Mouse (Mus musculus): ENCODE measurements at regions not wholly inside any gene's neighbourhood (a gene's known extent, or its start where the extent isn't known, plus 50 kb on each side); places are given as distances from the start of the nearest gene placed in this dataset.

DNA sequence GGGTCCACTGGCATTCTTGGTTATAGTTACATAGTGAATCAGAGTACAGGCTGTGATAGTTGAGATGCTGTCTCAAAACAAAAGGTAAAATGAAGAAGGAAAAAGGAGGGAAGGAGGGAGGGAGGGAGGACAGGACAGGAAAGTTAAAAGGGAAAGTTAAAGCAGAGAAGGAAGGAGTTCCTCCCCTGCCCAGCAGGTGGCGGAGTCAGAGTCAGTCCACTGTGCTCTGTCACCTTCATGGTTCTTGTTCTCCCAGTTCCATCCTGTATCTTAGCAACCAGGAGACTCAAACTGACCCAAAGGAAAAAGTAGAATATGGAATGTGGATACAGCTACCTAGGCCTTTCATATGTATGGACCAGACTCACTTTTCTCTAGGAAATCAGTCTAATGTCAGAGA, 288.3 kb downstream of the Pdcd6ip start:
- no peak for DNase-seq (ENCODE audit: low spot score)

DNA sequence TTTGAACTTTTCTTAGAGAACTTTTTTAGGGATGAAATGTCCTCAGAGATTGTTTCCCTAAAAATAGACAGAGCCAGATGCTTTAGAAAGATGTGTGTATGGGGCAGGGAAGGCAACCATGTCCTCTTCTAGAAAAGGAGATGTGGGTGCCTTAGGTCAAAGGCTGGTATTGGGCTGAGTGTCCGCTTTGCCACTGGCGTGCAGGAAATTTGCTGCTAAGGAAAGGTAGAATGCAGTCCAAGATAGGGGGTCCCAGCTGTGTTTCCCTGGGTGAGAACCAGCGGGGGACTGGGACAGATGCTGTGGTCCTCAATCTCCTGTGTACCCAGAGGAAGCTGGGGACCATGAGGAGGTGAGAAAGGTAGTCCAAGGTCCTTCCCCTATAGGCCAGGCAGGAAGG, 291.0 kb downstream of the Pdcd6ip start:
- DNase-seq (ENCODE audit: low spot score): no peak

DNA sequence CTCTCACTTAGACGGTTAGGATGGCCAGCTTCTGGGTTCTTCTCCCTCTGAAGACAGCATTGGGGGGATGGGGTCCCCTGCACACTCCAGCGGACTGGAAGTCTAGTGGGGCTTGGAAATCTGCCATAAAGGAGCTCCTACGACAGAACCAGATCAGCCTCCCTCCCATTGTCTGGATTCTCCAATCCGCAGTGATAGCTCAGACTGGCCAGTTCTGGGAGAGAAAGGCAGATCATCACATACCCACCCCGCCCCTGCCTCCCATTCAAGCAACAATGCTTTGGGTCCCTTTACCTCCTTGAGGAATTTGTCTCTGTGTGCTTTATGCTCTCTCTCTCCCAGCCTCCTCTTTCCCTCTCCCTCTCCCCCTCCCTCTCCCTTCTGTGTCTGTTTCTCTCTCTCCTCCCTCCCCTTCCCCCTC, 292.5 kb downstream of the Pdcd6ip start:
- DNase-seq (ENCODE audit: low spot score): no peak

DNA sequence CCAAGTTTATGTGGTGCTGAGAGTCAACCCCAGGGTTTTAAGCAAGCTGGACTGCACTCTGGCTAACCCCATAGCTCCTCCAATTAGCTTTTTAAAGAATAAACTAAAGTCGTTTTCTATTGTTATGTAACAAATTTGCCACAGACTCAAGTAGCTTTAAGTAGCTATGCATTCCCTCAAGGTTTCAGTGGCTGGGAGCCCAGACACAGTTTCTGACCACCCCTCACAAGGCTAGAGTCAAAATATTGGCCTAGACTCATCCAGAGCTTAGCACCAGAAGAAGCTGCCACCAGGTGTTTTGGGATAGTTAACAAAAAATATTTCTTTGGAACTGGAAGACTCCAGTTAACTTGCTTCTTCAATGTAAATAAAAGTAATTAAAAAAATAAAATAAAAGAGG, 293.4 kb downstream of the Pdcd6ip start:
- DNase-seq (ENCODE audit: low spot score): no peak

DNA sequence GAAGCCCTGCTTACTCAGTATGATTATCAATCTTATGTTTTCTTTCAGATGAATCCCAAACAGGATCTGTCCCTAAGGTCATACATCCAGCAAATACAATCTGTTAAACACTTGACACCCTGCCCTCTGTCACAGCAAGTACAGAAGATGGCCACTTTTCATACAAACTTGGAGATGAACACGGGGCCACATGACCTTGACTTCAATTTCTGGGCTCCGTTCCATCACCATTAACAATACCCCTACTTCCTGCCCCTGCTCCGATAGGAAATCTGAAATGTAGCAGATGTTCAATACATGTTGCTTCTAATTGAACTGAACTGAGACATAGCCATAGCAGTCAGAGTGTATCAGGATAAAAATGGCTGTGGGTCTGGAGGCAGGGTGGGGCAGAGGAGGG, 294.2 kb downstream of the Pdcd6ip start:
- no peak for DNase-seq (ENCODE audit: low spot score)

DNA sequence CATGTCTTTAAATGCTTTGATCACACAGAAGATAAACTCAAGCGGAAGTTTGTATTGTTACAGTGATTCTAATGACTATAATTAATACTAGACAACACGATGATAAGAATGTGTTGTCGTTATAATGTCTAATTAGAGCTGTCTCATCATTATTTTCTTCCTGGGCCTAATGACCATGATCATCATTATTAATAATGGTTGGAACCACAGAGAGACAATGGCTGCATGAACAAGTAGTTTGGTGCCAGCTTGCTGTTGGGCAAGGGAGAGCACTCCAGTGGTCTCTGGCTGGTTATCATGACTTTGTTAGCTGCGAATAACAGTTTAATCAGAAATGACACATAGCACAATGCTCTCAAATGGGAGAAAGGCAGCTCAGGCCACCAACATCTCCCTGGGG, 296.4 kb downstream of the Pdcd6ip start:
- no peak for DNase-seq (ENCODE audit: low spot score)

DNA sequence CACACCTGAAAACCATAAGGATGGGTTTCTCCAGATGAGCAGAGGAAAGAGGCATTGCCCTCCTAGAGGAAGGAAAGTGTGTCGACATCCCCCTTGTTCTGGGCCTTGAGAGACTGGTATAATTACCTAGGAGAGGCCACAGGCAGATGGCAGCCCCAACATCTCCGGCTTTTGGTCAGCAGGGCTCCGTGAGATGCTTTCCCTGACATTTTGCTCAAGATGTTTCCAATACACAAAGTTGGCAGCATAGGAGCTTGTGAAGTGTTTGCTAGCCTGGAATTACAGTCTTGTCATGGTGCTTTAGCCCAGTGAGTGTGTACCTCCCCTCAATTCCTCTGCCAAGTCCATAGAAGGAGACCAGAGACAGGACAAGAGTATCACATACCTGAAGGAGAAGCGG, 299.5 kb downstream of the Pdcd6ip start:
- DNase-seq (ENCODE audit: low spot score): no peak

DNA sequence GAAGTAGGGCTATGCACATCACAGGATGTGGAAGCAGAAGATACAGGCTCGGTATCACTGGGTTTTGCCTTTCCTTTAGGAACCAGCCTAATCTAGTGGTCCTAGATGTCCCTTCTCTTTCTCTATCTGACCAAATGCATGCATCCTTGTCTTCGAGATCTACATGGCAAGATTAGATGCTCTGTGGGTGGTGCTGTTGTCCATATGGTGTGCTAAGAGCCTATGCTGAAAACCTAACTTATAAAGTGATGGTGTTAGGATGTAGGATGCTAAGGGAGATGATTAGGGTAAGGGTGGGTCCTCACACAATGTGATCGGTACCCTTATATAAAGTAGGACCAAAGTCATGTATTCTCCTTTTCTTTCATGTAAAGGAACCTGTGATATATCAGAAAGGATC, 313.7 kb downstream of the Pdcd6ip start:
- DNase-seq (ENCODE audit: low spot score): no peak

DNA sequence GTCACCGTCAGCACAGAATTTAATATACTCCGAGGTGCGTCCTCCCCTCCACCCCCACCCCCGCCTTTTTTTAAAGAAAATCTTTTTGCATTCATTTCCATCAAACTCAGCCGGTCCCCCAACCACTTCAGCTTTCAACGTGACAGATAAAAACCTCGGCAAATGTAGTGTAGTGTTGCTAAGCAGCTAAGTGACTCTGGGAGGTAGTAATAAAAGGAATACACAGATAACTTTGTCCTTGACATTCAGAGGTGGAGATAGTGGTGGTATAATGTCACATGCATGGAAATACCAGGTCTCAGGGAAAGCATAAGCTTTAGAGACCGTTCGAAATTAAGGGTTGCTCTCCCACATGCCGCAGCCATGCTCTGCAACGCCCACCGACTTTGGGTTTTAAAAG, 320.7 kb downstream of the Pdcd6ip start:
- no peak for DNase-seq (ENCODE audit: low spot score)

DNA sequence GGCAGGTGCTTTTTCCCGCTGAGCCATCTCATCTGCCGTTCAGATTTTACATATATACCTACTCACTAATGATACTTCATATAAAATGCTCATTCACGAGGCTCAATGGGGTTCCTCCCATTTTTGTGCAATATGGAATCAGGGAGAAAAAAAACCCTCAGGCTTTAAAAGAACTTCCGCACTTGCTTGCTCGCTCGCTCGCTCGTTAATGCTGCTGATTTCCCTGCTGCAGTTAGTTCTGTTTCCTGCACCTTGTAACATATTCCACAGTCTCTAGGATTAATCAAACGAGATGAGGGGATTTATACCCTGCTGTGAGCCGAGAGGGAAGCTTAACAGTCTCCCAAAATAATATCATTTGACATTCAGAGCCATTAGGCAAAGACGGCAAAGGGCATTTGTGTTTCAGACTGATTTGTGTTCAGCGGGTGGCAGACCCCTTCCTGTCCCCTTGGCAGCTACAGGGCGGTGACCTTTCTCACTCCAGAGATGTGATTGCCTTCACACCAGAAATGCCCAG, 326.4 kb downstream of the Pdcd6ip start:
- DNase-seq (ENCODE audit: low spot score): no peak

DNA sequence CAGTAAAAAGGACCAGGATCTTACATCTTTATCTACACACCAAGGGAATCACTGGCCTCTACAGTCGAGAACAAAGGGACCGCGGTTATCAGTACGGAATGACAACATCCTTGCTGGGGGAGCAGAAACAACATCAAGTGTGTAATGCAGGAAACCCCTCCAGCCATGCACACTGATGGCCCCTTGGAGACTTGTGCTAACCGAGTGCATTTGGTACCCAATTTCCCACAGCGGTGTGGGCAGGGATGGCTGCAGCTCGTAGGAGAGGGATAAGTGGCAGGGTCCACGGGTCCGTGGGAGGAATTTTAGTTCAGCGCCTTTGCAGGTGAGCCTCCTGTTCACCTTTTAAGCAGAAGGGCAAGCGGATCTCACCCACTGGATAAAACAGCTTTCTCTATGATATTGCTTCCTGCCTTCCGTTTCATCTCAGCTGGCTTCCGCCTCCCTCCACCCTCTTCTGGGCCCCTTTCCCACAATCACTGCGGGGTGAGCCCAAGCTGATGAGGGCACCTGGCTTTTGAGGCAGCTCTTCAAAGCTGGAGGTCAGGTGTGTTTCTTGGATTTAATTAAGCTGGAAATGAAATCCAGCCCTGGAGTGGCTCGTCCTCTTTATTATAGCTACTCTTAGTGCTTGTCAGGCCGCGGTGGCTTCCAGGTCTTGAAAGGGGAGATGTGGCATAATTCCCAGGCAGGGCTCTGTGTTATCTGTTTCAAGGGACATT, 327.5 kb downstream of the Pdcd6ip start:
- no peak for DNase-seq (ENCODE audit: low spot score)

DNA sequence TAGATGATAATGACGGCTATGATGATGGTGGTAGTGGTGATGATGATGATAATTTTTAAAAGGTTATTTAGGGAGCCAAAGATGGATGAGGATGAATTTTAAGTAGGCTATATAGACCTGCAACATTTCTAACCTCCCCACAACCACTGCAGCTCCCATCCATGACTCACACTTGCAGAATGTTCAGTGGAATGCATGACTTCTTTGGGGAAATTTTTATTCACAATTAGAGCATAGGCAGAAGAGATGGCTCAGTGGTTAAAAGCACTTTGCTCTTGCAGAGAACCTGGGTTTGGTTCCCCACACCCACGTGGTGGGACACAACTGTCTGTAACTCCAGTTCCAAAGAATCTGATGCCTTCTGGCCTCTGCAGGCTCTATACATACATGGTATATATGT, 329.5 kb downstream of the Pdcd6ip start:
- DNase-seq (ENCODE audit: low spot score): no peak

DNA sequence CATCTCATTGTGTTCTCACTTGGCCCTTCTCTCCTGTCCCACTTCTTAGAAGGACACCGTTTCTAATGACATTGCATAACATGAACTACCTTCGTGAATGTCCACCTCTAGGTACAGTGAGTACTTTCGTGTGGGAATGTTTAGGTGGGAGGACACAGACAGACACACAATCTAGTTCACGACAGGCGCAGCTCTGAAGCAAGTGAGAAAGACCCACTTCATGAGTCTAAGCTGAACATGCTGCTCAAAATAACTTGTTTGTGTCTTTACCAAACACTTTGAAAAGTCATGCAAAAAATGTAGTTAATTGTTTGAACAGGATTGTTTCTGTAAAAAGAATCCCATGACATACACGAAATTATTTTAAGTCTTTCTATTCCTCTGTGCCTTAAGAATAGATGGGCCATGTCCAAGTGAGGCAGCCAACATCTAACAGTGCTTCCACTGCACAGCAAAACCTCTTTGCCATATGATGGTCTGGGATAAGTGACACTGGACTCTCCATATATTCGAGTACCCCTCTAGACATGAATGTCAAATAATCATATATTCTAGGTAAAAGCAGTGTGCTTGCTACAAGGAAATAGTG, 336.2 kb downstream of the Pdcd6ip start:
- DNase-seq (ENCODE audit: low spot score): no peak

DNA sequence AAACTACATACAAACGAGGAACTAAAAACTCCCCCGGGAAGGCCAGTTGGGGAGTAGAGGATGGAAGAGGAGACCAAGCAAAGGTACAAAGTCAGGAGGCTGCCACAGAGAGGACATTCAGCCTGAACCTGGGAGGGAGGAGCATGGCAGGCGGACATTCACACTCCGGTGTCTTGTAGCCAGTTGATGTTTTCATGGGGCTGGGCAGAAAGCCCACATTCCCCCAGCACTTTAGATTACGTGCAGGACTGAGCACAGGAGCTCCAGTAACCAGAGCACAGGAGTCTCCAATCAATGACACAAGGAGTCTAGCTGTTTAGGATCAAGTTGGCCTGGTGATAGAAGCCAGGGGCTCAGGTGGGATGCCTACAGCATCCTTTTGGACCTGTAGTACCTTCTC, 360.1 kb downstream of the Pdcd6ip start:
- DNase-seq (ENCODE audit: low spot score): no peak

DNA sequence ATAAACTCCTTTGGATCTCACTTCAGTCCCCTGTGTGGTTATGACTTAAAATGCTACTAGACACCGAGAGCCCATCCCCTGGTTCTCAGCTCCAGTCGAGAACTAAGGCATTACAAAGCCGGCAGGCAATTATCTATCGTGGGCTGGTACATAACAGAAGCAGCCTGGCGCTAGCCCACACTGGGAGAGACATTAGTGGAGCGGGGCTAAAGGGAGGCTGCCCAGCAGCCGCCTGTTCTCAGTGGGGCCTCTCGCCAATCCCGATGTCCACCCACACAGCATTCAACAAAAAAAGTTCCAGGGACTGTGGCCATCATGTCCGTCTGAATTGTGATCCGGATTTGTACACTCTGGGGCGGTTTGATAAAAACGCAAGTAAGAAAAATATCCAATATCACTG, 361.5 kb downstream of the Pdcd6ip start:
- DNase-seq (ENCODE audit: low spot score): no peak

DNA sequence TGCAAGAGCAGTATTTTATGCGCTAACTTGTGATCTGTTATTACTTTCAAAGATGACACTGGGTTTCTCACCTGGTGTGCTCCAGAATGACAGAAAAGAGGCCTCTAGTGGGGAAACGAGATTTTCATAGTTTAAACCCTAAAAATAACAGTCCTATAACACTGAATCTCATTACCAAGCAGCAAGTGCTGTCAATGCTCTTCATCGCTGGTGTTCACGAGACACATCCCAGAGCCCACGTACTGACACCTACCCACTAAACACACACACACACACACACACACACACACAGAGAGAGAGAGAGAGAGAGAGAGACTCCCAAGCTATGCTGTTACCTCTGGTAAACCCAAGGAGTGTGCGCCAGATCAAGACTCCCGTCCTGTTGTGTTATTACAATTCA, 365.9 kb downstream of the Pdcd6ip start:
- no peak for DNase-seq (ENCODE audit: low spot score)

DNA sequence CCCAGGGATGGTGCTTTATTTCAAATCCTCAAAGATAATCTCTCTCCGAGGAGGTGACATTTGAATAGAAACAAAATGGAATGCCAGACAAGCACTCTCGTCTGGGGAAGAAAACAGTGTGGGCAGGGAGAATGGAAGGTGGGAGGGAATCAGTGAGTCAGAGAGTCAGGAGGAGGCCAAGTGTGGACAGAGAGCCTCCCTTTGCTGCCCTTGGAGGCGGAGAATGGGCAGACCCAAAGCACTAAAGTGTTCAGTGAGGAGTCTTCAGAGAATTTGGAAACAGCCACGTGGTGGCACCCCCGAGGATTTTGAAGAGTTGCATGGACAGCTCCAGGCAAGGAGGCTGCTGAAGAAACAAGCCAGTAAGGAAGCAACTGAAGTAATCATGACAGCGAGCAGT, 367.2 kb downstream of the Pdcd6ip start:
- no peak for DNase-seq (ENCODE audit: low spot score)

DNA sequence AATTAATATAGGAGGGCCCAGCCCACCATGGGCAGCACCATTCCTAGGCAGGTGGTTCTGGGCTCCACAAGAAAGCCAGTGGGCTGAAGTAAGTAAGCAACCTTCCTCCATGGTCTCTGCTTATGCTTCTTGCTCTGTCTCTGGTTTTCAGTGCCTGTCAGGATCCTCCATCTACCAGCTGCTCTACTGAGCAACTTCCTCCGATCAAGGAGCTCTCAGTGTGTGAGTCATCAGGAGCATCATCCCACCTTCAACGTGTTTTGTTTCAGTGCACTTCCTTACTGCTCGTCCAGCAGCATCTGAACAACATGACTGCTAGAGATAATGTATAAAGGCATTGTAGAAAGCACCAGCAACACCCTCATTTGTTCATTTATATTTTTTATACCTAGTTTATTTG, 368.0 kb downstream of the Pdcd6ip start:
- DNase-seq (ENCODE audit: low spot score): no peak

DNA sequence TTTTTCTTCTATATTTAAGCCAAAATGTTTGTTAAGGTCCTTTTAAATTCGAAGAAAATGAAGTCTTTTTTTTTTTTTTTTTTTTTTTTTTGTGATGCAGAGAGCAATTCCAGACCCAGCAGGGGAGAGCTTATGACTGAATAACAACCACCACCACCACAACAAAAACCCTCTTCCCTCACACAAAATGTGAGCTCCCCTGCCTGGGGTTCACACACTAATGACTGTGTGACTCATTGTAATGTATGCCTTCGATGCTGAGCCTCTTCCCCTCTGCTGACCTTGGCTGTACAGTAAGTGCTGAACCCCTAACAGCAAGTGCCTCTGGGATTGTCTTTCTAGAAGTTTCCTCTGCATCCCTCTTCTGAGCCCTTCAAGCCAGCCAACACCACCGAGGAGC, 383.6 kb downstream of the Pdcd6ip start:
- DNase-seq (ENCODE audit: low spot score): no peak

DNA sequence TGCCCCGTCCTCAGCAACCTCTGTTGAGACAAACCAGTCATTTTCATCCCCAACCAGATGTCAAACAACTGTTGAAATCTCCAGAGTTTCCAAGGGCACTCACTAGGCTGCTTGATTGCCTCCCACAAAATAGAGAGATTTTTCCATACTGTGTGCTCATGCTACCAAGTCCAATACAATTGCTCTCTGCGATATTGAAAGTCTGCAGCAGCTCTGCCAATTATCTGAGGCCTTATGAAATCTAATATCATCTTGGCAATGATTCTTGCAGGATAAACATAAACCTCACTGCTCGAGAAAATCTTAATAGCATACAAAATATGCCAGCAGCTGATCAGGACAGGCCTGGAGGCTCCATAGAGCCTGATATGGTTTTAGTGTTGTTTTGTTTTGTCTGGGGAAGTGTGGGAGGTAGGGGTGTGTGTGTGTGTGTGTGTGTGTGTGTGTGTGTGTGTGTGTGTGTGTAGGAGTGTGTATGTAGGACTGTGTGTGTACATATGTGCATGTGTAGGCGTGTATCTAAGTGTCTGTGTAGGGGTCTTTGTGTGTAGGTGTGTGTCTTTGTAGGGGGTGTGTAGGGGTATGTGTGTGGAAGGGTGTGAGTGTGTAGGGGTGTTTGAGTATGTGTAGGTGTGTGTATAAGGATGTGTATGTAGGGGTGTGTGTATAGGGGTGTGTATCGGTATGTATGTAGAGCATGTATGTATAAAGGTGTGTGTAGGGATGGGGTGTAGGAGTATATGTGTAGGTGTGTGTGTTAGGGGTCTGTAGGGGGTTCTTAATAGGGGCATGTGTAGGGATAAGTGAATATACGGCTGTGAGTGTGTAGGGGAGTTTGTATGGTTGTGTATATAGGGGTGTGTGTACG, 398.1 kb downstream of the Pdcd6ip start:
- DNase-seq (ENCODE audit: low spot score): no peak

DNA sequence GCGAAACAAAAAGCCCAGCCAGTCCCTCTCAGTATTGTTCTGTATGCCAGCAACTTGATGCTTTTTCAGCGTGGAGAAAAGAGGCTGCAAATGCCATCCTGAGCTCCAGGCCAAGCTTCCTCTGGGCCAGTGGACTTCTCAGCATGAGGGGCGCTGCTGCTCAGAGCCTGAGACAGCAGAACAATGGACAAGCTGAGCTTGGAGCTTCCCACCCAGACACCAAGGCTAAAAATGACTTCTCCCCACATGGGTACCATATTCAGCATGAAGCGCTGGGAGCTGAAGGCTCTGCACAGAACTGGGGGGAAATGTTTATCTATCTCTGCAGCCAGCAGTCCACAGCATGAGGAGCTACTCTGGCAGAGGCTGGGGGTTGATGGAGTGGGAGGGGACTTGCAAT, 402.3 kb downstream of the Pdcd6ip start:
- DNase-seq (ENCODE audit: low spot score): no peak

DNA sequence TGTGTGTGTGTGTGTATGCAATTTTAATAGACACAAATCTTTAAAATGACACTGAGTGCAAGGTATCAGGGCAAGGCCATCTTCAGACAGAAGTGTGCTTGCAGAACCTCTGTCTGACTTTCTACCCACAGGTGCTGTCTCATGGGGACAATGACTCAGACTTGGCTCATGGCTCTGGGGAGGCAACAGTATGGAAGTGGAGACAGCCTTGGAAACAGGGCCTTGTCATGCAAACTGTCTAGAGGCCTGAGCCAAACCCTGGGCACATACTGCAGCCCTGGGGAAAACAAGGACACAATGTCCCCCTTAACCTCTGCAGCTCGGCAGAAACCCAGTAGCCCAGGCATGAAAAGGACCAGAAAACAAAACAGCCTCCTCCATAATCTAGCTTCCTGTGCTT, 405.6 kb downstream of the Pdcd6ip start:
- no peak for DNase-seq (ENCODE audit: low spot score)

DNA sequence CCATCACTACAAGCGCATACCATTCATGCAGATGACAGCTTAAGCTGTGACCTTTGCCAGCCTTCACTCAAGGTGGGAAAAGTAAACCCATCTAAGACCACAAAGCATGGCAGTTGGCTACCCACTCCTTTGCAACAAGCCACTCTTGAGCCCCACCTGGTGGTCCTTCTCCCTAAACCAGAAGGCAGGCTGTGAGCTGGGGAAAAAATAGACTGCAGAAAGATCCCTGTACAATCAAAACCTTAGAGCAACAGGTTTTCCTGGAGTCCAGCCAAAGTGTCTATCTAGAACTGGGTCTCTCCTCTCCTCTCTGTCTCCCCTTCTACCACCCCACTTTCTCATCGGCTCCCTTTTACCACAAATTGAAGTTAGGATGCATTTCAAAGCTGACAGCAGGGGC, 407.2 kb downstream of the Pdcd6ip start:
- no peak for DNase-seq (ENCODE audit: low spot score)
